Mouse (Mus musculus) ovary, postnatal 36 days (tissue): ENCODE measurements around the gene Khdc1a.

ENCODE experiments used
- DNase-seq: peaks from one replicate; pipeline ENCODE4 v3.0.0; 2022; ENCODE audit warnings: low spot score, mixed read lengths

The Khdc1a gene

DNA sequence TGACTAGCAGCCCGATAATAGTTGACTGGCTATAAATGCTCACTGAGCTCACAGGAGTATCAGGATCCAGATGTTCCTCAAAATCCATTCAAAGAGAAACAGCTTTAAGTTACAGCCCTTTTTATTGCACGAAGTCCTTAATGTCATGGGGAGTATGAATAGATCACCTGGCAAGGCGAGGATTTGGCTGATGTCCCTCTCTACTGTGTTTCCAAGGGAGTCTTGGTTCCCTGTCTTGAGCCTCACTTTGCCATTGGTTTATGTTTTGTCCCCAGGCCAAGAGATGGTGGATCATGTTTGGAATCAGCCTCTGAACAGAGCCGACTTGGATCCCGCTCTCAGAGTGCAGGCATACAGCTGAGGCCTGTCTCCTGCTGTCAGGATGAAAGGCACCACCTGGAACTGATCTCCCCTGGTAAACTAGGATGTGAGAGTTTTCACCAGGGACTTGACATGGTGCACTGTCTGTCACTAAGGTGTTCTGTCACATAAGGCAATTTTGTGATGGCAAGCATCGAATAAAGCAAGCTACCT is 41.8 kb downstream of the Khdc1a start:
- no peak for DNase-seq
